Mouse (Mus musculus) hindbrain, embryonic 11.5 days (tissue): ENCODE data around the gene Aven. TPM values are rescaled to one million over a fixed set of nuclear protein-coding genes. Genes with fewer than 3 reads are reported as not detected.

Experiments used
- ATAC-seq: fragments of 200-750 bp; cut with Nextera tagmentation; 2 replicates; pipeline ENCODE4 v1.8.0; 2017; ENCODE audit warnings: mild to moderate bottlenecking, moderate TSS enrichment, moderate library complexity; ENCODE audit not compliant: low FRiP score
- DNase-seq: peaks from one replicate; pipeline ENCODE4 v3.0.0-alpha.2; 2015; ENCODE audit warnings: low spot score
- H3K27ac ChIP-seq: fragments of 300-500 bp; sonication (generic); 2 replicates; pipeline ENCODE4 v1.5.1; 2014; ENCODE audit warnings: mild to moderate bottlenecking, low read depth, low read length
- H3K27me3 ChIP-seq: fragments of 300-500 bp; sonication (generic); 2 replicates; pipeline ENCODE4 v1.6.1; 2014; ENCODE audit warnings: mild to moderate bottlenecking, low read length, moderate library complexity, mixed read lengths; ENCODE audit not compliant: control insufficient read depth, insufficient read depth
- H3K36me3 ChIP-seq: fragments of 300-500 bp; sonication (generic); 2 replicates; pipeline ENCODE4 v1.6.1; 2014; ENCODE audit warnings: mild to moderate bottlenecking, low read length, moderate library complexity, mixed read lengths; ENCODE audit not compliant: control insufficient read depth, insufficient read depth
- H3K4me1 ChIP-seq: fragments of 300-500 bp; sonication (generic); replicated peaks from 2 replicates; pipeline ENCODE4 v1.6.1; 2014; ENCODE audit warnings: low read length, mixed read lengths; ENCODE audit not compliant: control insufficient read depth, insufficient read depth
- H3K4me2 ChIP-seq: fragments of 300-500 bp; sonication (generic); replicated peaks from 2 replicates; pipeline ENCODE4 v1.6.1; 2014; ENCODE audit warnings: mild to moderate bottlenecking, low read depth, low read length
- H3K4me3 ChIP-seq: fragments of 300-500 bp; sonication (generic); 2 replicates; pipeline ENCODE4 v1.5.1; 2014; ENCODE audit warnings: low read depth, low read length
- H3K9ac ChIP-seq: fragments of 300-500 bp; sonication (generic); 2 replicates; pipeline ENCODE4 v1.6.1; 2014; ENCODE audit warnings: low read depth, low read length
- H3K9me3 ChIP-seq: fragments of 300-500 bp; sonication (generic); 2 replicates; pipeline ENCODE4 v1.6.1; 2016; ENCODE audit warnings: low read length; ENCODE audit not compliant: control insufficient read depth
- WGBS: fragments of 180-500 bp; shearing (Covaris S2); extraction: QIAGEN DNeasy Blood & Tissue Kit; methylation state at CpG from one replicate; pipeline ENCODE4 v1.1.7; 2014; 5-methylcytosine and 5-hydroxymethylcytosine counted together
- polyA plus RNA-seq: library from polyadenylated mRNA; unstranded; fragments of >200 nt; fragmentation: Nextera tagmentation; extraction: Ambion mirVana; gene quantifications from 2 replicates; pipeline ENCODE4 v1.2.1, GENCODE M21; 2014

Aven gene
- polyA plus RNA-seq, 1 experiment from 2014 or later = 5.9 TPM

- 80% methylated on average over 5 of the region's 5 CpGs for WGBS
- H3K4me1 ChIP-seq = no peaks in the 10 kb centered on the region
- ATAC-seq (no peak), DNase-seq (no peak)
- H3K27ac ChIP-seq = no peak overlapping the region
- H3K27me3 ChIP-seq = no peaks in the 10 kb centered on the region
- no peak overlapping the region for H3K4me3 ChIP-seq
- H3K9me3 ChIP-seq = no peaks in the 10 kb centered on the region
- no peak overlapping the region for H3K9ac ChIP-seq
- H3K36me3 ChIP-seq = no peaks in the 10 kb centered on the region
- no peak overlapping the region for H3K4me2 ChIP-seq
Measured at GRCm38 (mm10) chr2:112482533-112483333, 10.0 kb upstream of the Aven start.

DNA sequence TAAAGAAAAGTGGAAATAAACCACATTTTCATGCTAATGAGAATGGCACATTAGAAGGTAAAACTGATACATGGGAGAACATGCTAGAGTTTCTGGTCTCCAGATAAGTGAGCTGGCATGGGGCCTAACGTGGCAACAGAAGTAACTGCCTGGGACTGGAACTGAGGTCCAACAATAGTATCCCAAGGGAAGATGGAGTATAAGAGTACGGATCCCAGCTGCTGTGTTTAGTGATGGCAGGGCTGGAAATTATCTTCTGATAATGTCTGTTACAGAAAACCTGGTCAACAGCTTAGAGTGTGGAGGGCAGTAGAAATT, 9.5 kb upstream of the Aven start:
- Histone ChIP-seq H3K27ac (no peak overlapping the region), H3K27me3 (no peaks in the 10 kb centered on the region), H3K4me1 (no peaks in the 10 kb centered on the region), H3K9ac (no peak overlapping the region), H3K36me3 (no peaks in the 10 kb centered on the region), H3K4me3 (no peak overlapping the region), H3K9me3 (no peaks in the 10 kb centered on the region), H3K4me2 (no peak overlapping the region)
- no peak for ATAC-seq
- WGBS = 80% methylated on average over 2 of the region's 2 CpGs
- DNase-seq = no peak

- H3K4me2 ChIP-seq = no peak overlapping the region
- WGBS = 70% methylated on average over 2 of the region's 2 CpGs
- H3K4me3 ChIP-seq = no peak overlapping the region
- ATAC-seq (no peak), DNase-seq (no peak)
- no peak overlapping the region for H3K9ac ChIP-seq
- no peaks in the 10 kb centered on the region for H3K4me1 ChIP-seq
- H3K36me3 ChIP-seq = no peaks in the 10 kb centered on the region
- no peaks in the 10 kb centered on the region for H3K9me3 ChIP-seq
- no peaks in the 10 kb centered on the region for H3K27me3 ChIP-seq
- no peak overlapping the region for H3K27ac ChIP-seq
Measured at GRCm38 (mm10) chr2:112484886-112485285, 7.9 kb upstream of the Aven start.

GRCm38 (mm10) chr2:112490483-112491196, 2.1 kb upstream of the Aven start:
- 71% methylated on average over 11 of the region's 11 CpGs for WGBS
- no peak overlapping the region for H3K9ac ChIP-seq

GRCm38 (mm10) chr2:112491629-112492028, 1.1 kb upstream of the Aven start:
- Histone ChIP-seq H3K4me2 (no peak overlapping the region), H3K9ac (no peak overlapping the region), H3K9me3 (no peaks in the 10 kb centered on the region), H3K36me3 (no peaks in the 10 kb centered on the region), H3K4me1 (no peaks in the 10 kb centered on the region), H3K4me3 (no peak overlapping the region), H3K27me3 (no peaks in the 10 kb centered on the region), H3K27ac (no peak overlapping the region)
- WGBS = 76% methylated on average over 5 of the region's 5 CpGs
- ATAC-seq (no peak), DNase-seq (no peak)

More at GRCm38 (mm10) chr2:112490483-112491196, 2.1 kb upstream of the Aven start:
- H3K9me3 ChIP-seq = no peaks in the 10 kb centered on the region
- no peaks in the 10 kb centered on the region for H3K36me3 ChIP-seq
- H3K27me3 ChIP-seq = no peaks in the 10 kb centered on the region
- no peak overlapping the region for H3K27ac ChIP-seq
- H3K4me2 ChIP-seq = no peak overlapping the region
- DNase-seq (no peak), ATAC-seq (no peak)
- no peak overlapping the region for H3K4me3 ChIP-seq
- H3K4me1 ChIP-seq = no peaks in the 10 kb centered on the region

DNA sequence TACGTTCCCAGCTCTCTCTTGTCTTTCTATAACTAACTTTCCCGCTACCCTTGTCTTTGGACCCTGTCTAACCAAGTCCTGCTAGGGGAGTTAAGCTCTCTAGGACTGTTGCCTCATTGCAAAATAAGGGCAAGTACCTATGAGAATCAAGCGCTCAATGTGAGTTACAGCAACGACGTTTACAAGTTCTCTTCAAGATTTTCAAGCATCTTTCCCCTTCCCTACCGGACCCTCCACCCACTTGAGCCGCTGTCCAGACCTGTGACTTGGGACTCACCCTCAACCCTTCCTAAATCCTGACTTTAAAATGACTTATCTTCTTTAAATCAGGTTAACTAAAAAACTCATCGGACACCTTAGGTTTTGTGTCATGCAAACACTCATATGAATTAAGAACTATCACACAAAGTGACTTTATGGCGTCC, 321 bp upstream of the Aven start:
- Histone ChIP-seq H3K27me3 (no peaks in the 10 kb centered on the region), H3K4me1 (no peaks in the 10 kb centered on the region), H3K9ac (peak overlapping the region; percentile 99), H3K4me3 (peak overlapping the region; percentile 72), H3K36me3 (no peaks in the 10 kb centered on the region), H3K27ac (peak overlapping the region; percentile 98), H3K4me2 (peak overlapping the region; percentile 76), H3K9me3 (no peaks in the 10 kb centered on the region)
- 11% methylated on average over 9 of the region's 9 CpGs for WGBS
- DNase-seq (peak; percentile 61), ATAC-seq (peak; percentile 25)

DNA sequence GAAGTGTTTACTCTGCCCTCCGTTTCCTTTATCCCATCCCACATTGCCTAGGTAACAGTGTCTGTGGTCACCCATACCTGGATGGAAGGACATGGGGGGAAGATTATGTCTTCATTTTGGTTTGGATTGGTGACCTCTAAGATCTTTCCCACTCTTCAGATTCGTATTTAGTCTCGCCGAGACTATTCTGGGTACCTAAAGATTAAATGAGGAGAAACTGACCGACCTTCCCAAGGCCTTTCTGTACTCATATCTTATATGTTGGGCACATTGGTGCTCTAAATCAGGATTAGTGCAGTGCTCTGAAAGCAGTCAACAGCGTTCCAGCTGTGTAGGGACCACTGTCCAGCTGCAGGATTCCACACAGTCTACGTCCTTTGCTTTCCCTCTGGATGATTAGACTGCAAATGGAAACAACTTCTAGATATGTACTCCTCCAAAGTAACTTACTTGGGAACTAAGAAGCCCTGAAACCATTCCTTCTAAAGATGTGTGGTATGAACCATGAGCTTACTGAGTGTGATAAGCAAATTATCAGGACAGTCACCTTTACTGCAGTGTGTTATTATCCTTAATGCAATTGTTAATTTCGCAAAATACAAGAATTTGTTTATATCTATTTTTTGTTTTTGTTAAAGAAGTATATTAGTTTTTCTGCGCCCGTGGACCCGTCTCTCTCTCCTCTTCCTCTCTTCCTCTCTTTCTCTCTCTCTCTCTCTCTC, 936 bp downstream of the Aven start:
- H3K27me3 ChIP-seq = no peaks in the 10 kb centered on the region
- no peaks in the 10 kb centered on the region for H3K4me1 ChIP-seq
- peak overlapping the region; percentile 99 for H3K9ac ChIP-seq
- no peaks in the 10 kb centered on the region for H3K36me3 ChIP-seq
- peak overlapping the region; percentile 98; the same call in 1 of the 2 replicates for H3K27ac ChIP-seq
- peak overlapping the region; percentile 76 for H3K4me2 ChIP-seq
- ATAC-seq (peak; percentile 8), DNase-seq (no peak)
- no peaks in the 10 kb centered on the region for H3K9me3 ChIP-seq
- WGBS = 51% methylated on average over 11 of the region's 11 CpGs
- peak overlapping the region; percentile 72 for H3K4me3 ChIP-seq

DNA sequence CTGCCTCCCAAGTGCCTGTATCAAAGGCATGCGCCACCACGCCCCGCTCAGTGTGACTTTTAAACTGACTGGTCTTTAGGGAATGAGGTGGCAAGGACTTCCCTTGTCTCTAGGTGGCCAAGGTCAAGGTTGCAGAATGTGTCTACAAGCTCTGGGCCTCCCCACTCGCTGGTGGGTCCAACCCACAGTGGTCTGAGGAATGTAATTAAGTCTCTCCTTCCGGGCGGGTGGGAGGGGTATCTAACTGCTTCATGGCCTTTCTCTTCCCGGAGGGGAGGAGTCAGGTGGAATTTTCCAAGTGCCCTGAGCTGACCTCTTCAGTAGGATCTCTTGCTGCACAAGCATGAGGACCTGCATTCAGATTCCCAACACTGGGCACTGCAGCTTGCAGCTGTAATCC, 5.1 kb downstream of the Aven start:
- H3K27me3 ChIP-seq = no peaks in the 10 kb centered on the region
- no peaks in the 10 kb centered on the region for H3K4me1 ChIP-seq
- H3K9ac ChIP-seq = no peak overlapping the region
- DNase-seq = no peak
- no peaks in the 10 kb centered on the region for H3K36me3 ChIP-seq
- H3K9me3 ChIP-seq = no peaks in the 10 kb centered on the region
- H3K27ac ChIP-seq = no peak overlapping the region
- H3K4me2 ChIP-seq = no peak overlapping the region
- no peak overlapping the region for H3K4me3 ChIP-seq
- 83% methylated on average over 7 of the region's 7 CpGs for WGBS
- no peak for ATAC-seq
